Mouse (Mus musculus): ENCODE results near the gene Syn3. TPM values are rescaled to one million over a fixed set of nuclear protein-coding genes. Genes with fewer than 3 reads are reported as not detected.
"Not testable (repeated sequence)": the region's sequence is repeated elsewhere in the genome, so short reads cannot be mapped to it uniquely, and the experiment has no call there.

The Syn3 gene
- polyA plus RNA-seq, 1 experiment: 2.6 TPM

GRCm38 (mm10) chr10:86126478-86126877 lies 372.2 kb downstream of the Syn3 start:
- Histone ChIP-seq H3K27me3 (ENCODE audit: control insufficient read depth, insufficient read depth, low read length, poor library complexity, severe bottlenecking) (no peaks in the 10 kb centered on the region), H3K4me3 (ENCODE audit: low read depth, low read length) (no peak overlapping the region), H3K9ac (ENCODE audit: low read depth, poor library complexity, severe bottlenecking) (no peak overlapping the region), H3K27ac (ENCODE audit: insufficient read depth, low read length) (no peak overlapping the region), H3K9me3 (replicated peaks; ENCODE audit: control insufficient read depth, insufficient read depth, low read length, poor library complexity, severe bottlenecking) (no peaks in the 10 kb centered on the region; the same call in 1 of the 2 replicates), H3K36me3 (ENCODE audit: control insufficient read depth, insufficient read depth, low read length, poor library complexity, severe bottlenecking) (no peaks in the 10 kb centered on the region), H3K4me1 (ENCODE audit: control insufficient read depth, insufficient read depth, low read length) (no peaks in the 10 kb centered on the region)
- TF ChIP-seq POLR2A (IDR thresholded peaks at IDR 0.05; ENCODE audit: insufficient read depth, low read length) (no peak), EP300 (IDR thresholded peaks at IDR 0.05; ENCODE audit: insufficient read depth, low read depth, low read length) (no peak)

- Histone ChIP-seq H3K27me3 (ENCODE audit: control insufficient read depth, insufficient read depth, low read length, poor library complexity, severe bottlenecking) (no peaks in the 10 kb centered on the region), H3K9ac (ENCODE audit: low read depth, poor library complexity, severe bottlenecking) (no peak overlapping the region), H3K27ac (ENCODE audit: insufficient read depth, low read length) (no peak overlapping the region), H3K9me3 (replicated peaks; ENCODE audit: control insufficient read depth, insufficient read depth, low read length, poor library complexity, severe bottlenecking) (no peaks in the 10 kb centered on the region; the same call in 1 of the 2 replicates), H3K4me1 (ENCODE audit: control insufficient read depth, insufficient read depth, low read length) (no peaks in the 10 kb centered on the region), H3K4me3 (ENCODE audit: low read depth, low read length) (no peak overlapping the region), H3K36me3 (ENCODE audit: control insufficient read depth, insufficient read depth, low read length, poor library complexity, severe bottlenecking) (no peaks in the 10 kb centered on the region)
- TF ChIP-seq CTCF (IDR thresholded peaks at IDR 0.05; ENCODE audit: low read depth, low read length): no peak
- TF ChIP-seq POLR2A (IDR thresholded peaks at IDR 0.05; ENCODE audit: insufficient read depth, low read length): no peak
- TF ChIP-seq EP300 (IDR thresholded peaks at IDR 0.05; ENCODE audit: insufficient read depth, low read depth, low read length): no peak
Measured at GRCm38 (mm10) chr10:86125421-86125820, 373.3 kb downstream of the Syn3 start.

- TF ChIP-seq EP300 (IDR thresholded peaks at IDR 0.05; ENCODE audit: insufficient read depth, low read depth, low read length) (no peak), POLR2A (IDR thresholded peaks at IDR 0.05; ENCODE audit: insufficient read depth, low read length) (no peak), CTCF (IDR thresholded peaks at IDR 0.05; ENCODE audit: low read depth, low read length) (no peak)
- Histone ChIP-seq H3K4me3 (ENCODE audit: low read depth, low read length) (no peak overlapping the region), H3K27ac (ENCODE audit: insufficient read depth, low read length) (no peak overlapping the region), H3K9ac (ENCODE audit: low read depth, poor library complexity, severe bottlenecking) (no peak overlapping the region), H3K9me3 (replicated peaks; ENCODE audit: control insufficient read depth, insufficient read depth, low read length, poor library complexity, severe bottlenecking) (no peaks in the 10 kb centered on the region; the same call in 1 of the 2 replicates), H3K4me1 (ENCODE audit: control insufficient read depth, insufficient read depth, low read length) (no peaks in the 10 kb centered on the region), H3K27me3 (ENCODE audit: control insufficient read depth, insufficient read depth, low read length, poor library complexity, severe bottlenecking) (no peaks in the 10 kb centered on the region), H3K36me3 (ENCODE audit: control insufficient read depth, insufficient read depth, low read length, poor library complexity, severe bottlenecking) (no peaks in the 10 kb centered on the region)
Measured at GRCm38 (mm10) chr10:86124115-86124514, 374.6 kb downstream of the Syn3 start.

GRCm38 (mm10) chr10:86123224-86123623 lies 375.5 kb downstream of the Syn3 start:
- H3K27me3 ChIP-seq (ENCODE audit: control insufficient read depth, insufficient read depth, low read length, poor library complexity, severe bottlenecking): no peaks in the 10 kb centered on the region
- no peaks in the 10 kb centered on the region; the same call in 1 of the 2 replicates for H3K9me3 ChIP-seq (replicated peaks; ENCODE audit: control insufficient read depth, insufficient read depth, low read length, poor library complexity, severe bottlenecking)
- H3K4me3 ChIP-seq (ENCODE audit: low read depth, low read length): no peak overlapping the region
- no peak overlapping the region for H3K9ac ChIP-seq (ENCODE audit: low read depth, poor library complexity, severe bottlenecking)
- H3K27ac ChIP-seq (ENCODE audit: insufficient read depth, low read length): no peak overlapping the region
- TF ChIP-seq CTCF (IDR thresholded peaks at IDR 0.05; ENCODE audit: low read depth, low read length): no peak
- TF ChIP-seq POLR2A (IDR thresholded peaks at IDR 0.05; ENCODE audit: insufficient read depth, low read length): no peak
- H3K4me1 ChIP-seq (ENCODE audit: control insufficient read depth, insufficient read depth, low read length): no peaks in the 10 kb centered on the region
- no peaks in the 10 kb centered on the region for H3K36me3 ChIP-seq (ENCODE audit: control insufficient read depth, insufficient read depth, low read length, poor library complexity, severe bottlenecking)

GRCm38 (mm10) chr10:86122456-86122855 lies 376.2 kb downstream of the Syn3 start:
- H3K36me3 ChIP-seq (ENCODE audit: control insufficient read depth, insufficient read depth, low read length, poor library complexity, severe bottlenecking); H3K9me3 ChIP-seq (replicated peaks; ENCODE audit: control insufficient read depth, insufficient read depth, low read length, poor library complexity, severe bottlenecking); H3K9ac ChIP-seq (ENCODE audit: low read depth, poor library complexity, severe bottlenecking); H3K27me3 ChIP-seq (ENCODE audit: control insufficient read depth, insufficient read depth, low read length, poor library complexity, severe bottlenecking); H3K4me1 ChIP-seq (ENCODE audit: control insufficient read depth, insufficient read depth, low read length); H3K27ac ChIP-seq (ENCODE audit: insufficient read depth, low read length); H3K4me3 ChIP-seq (ENCODE audit: low read depth, low read length): not testable (repeated sequence)

GRCm38 (mm10) chr10:86116268-86116667 lies 382.4 kb downstream of the Syn3 start:
- H3K36me3 ChIP-seq (ENCODE audit: control insufficient read depth, insufficient read depth, low read length, poor library complexity, severe bottlenecking): no peaks in the 10 kb centered on the region
- no peaks in the 10 kb centered on the region for H3K4me1 ChIP-seq (ENCODE audit: control insufficient read depth, insufficient read depth, low read length)
- no peak overlapping the region for H3K4me3 ChIP-seq (ENCODE audit: low read depth, low read length)
- TF ChIP-seq CTCF (IDR thresholded peaks at IDR 0.05; ENCODE audit: low read depth, low read length) (no peak), EP300 (IDR thresholded peaks at IDR 0.05; ENCODE audit: insufficient read depth, low read depth, low read length) (no peak), POLR2A (IDR thresholded peaks at IDR 0.05; ENCODE audit: insufficient read depth, low read length) (no peak)
- H3K27ac ChIP-seq (ENCODE audit: insufficient read depth, low read length): no peak overlapping the region
- H3K9me3 ChIP-seq (replicated peaks; ENCODE audit: control insufficient read depth, insufficient read depth, low read length, poor library complexity, severe bottlenecking): no peaks in the 10 kb centered on the region
- no peaks in the 10 kb centered on the region for H3K27me3 ChIP-seq (ENCODE audit: control insufficient read depth, insufficient read depth, low read length, poor library complexity, severe bottlenecking)
- no peak overlapping the region for H3K9ac ChIP-seq (ENCODE audit: low read depth, poor library complexity, severe bottlenecking)

All from ES-Bruce4 (cell line).